Mouse (Mus musculus) embryonic facial prominence, embryonic 13.5 days (tissue): ENCODE measurements around the gene Scn5a. TPM values are rescaled to one million over a fixed set of nuclear protein-coding genes. Genes with fewer than 3 reads are reported as not detected.

ENCODE experiments used
- ATAC-seq: fragments of 200-750 bp; cut with Nextera tagmentation; 2 replicates; pipeline ENCODE4 v1.8.0; 2017; ENCODE audit warnings: low read depth; ENCODE audit not compliant: insufficient number of reproducible peaks, insufficient read depth, low FRiP score, low TSS enrichment
- H3K27ac ChIP-seq: fragments of 300-500 bp; sonication (generic); 2 replicates; pipeline ENCODE4 v1.5.1; 2015; ENCODE audit warnings: moderate library complexity, mild to moderate bottlenecking, inconsistent platforms
- H3K27me3 ChIP-seq: fragments of 300-500 bp; sonication (generic); 2 replicates; pipeline ENCODE4 v1.6.1; 2015; ENCODE audit warnings: mild to moderate bottlenecking, inconsistent platforms
- H3K36me3 ChIP-seq: fragments of 300-500 bp; sonication (generic); 2 replicates; pipeline ENCODE4 v1.6.1; 2015; ENCODE audit warnings: mild to moderate bottlenecking, inconsistent platforms
- H3K4me1 ChIP-seq: fragments of 300-500 bp; sonication (generic); 2 replicates; pipeline ENCODE4 v1.6.1; 2015; ENCODE audit warnings: inconsistent platforms
- H3K4me2 ChIP-seq: fragments of 300-500 bp; sonication (generic); 2 replicates; pipeline ENCODE4 v1.6.1; 2015; ENCODE audit warnings: moderate library complexity, mild to moderate bottlenecking, inconsistent platforms
- H3K4me3 ChIP-seq: fragments of 300-500 bp; sonication (generic); 2 replicates; pipeline ENCODE4 v1.5.1; 2015; ENCODE audit warnings: mild to moderate bottlenecking, inconsistent platforms
- H3K9ac ChIP-seq: fragments of 300-500 bp; sonication (generic); 2 replicates; pipeline ENCODE4 v1.6.1; 2015; ENCODE audit warnings: mild to moderate bottlenecking, inconsistent platforms
- H3K9me3 ChIP-seq: fragments of 300-500 bp; sonication (generic); 2 replicates; pipeline ENCODE4 v1.6.1; 2016; ENCODE audit warnings: inconsistent platforms
- WGBS: fragments of 180-500 bp; shearing (Covaris S2); methylation state at CpG from one replicate; pipeline ENCODE4 v1.1.7; 2015; ENCODE audit warnings: mixed read lengths; 5-methylcytosine and 5-hydroxymethylcytosine counted together
- polyA plus RNA-seq: library from polyadenylated mRNA; unstranded; fragments of >200 nt; fragmentation: Nextera tagmentation; extraction: Ambion mirVana; gene quantifications from 2 replicates; pipeline ENCODE4 v1.2.1, GENCODE M21; 2015

The Scn5a gene
- polyA plus RNA-seq, 1 experiment from 2014 or later: 0.42 TPM

DNA sequence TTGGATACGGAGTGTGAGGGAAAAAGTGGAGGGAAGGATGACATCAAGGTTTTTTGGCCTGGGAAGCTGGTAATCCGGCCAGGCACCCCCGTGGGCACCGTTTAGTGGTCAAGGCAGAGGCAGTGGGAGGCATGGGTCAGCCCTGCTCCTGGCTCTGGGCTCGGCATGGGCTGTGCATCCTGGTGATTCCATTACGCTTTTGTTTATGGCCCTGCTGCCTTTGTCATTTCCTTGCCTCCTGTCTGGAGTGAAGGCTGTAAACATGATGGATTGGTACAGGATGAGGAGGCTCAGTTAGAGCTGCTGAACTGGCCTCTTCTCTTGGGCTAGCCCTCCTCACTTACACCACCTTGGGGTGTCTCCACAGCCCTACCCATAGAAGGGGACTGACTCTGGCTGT, 101.1 kb downstream of the Scn5a start:
- H3K27ac ChIP-seq: no peak overlapping the region
- no peaks in the 10 kb centered on the region for H3K4me1 ChIP-seq
- no peaks in the 10 kb centered on the region for H3K9me3 ChIP-seq
- H3K9ac ChIP-seq: no peak overlapping the region
- H3K4me3 ChIP-seq: no peak overlapping the region
- H3K4me2 ChIP-seq: no peak overlapping the region
- 52% methylated on average over 6 of the region's 6 CpGs for WGBS
- H3K36me3 ChIP-seq: no peaks in the 10 kb centered on the region
- ATAC-seq: no peak
- no peaks in the 10 kb centered on the region for H3K27me3 ChIP-seq

DNA sequence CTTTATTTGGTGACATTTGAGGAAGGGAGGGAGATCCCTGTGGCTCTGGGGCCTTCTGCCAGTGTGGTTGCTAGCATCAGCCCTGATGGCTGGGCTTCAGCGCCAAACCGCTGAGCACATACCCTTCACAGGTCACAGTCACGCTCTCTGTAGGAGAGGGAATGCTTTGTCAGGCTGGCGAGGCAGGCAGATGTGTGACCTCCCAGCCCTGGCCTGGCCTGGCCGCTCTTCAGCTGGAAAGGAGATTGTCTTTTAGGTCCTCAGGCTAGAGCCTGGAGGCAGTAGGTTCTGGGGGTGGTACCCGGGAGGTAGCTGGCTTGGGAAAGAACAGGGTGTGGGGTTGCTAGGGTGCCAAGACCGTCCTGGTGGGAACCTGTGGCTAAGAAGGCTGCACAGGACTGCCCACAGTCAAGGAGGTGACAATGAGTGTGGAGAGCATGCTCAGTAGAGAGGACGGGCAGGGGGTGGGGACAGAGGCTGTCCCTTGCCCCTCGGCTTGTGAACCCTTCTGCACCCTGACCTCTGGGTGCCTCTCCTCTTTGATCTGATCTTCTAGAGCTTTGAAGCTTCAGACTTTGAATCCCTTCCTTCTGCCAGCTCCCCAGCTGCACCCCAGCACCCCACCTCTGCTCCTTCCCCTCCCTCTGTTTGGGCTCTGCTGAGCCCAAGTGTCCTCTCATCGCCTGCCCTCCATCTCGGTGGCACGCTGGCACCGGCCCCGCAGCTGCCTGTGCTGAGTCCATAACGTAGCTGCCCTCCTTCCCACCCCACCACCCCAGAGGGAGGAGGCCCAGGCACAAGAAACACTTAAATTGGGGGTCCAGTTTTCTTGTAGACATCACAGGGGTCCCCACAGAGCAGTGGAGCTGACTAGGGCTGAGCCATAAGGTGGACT, 103.9 kb downstream of the Scn5a start:
- 68% methylated on average over 15 of the region's 15 CpGs for WGBS
- Histone ChIP-seq H3K36me3 (0 out of 2 replicates have a peak, but pooled peaks cover 8% of the 10 kb centered on the region), H3K4me1 (no peaks in the 10 kb centered on the region), H3K27ac (no peak overlapping the region), H3K4me3 (no peak overlapping the region), H3K4me2 (no peak overlapping the region), H3K9me3 (no peaks in the 10 kb centered on the region), H3K9ac (no peak overlapping the region), H3K27me3 (no peaks in the 10 kb centered on the region)
- peak; percentile 46; the same call in 1 of the 2 replicates for ATAC-seq

DNA sequence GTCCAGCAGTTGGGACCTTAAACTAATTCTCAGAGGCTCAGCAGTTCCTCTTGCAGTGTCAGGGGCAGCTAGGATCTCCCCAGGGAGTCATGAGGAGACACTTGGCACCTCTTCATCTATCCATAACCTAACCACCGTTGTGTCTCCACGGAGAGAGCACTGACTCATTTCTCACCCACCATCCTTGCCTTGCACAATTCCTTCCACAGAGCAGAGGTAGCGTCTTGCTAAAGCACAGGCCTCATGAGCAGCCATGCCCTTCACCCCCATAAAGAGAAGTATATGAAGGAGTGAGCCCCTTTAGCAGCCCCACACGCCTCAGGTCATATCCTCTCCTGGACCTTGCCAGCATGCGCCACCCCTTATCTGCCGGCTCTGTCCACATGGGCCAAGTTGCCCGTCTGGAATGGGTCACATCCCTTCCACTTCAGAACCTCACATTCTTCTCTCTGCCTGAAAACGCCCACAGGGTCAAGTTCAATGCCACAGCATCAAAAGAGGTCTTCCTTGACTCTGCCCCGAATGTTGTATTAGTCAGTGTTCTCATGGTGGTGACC, 105.1 kb downstream of the Scn5a start:
- peaks cover 17% of the 10 kb centered on the region; the same call in 1 of the 2 replicates for H3K36me3 ChIP-seq
- no peak overlapping the region for H3K4me3 ChIP-seq
- WGBS: 85% methylated on average over 9 of the region's 9 CpGs
- no peak for ATAC-seq
- no peaks in the 10 kb centered on the region for H3K4me1 ChIP-seq
- no peak overlapping the region for H3K27ac ChIP-seq
- no peaks in the 10 kb centered on the region for H3K9me3 ChIP-seq
- H3K4me2 ChIP-seq: no peak overlapping the region
- no peak overlapping the region for H3K9ac ChIP-seq
- H3K27me3 ChIP-seq: no peaks in the 10 kb centered on the region

DNA sequence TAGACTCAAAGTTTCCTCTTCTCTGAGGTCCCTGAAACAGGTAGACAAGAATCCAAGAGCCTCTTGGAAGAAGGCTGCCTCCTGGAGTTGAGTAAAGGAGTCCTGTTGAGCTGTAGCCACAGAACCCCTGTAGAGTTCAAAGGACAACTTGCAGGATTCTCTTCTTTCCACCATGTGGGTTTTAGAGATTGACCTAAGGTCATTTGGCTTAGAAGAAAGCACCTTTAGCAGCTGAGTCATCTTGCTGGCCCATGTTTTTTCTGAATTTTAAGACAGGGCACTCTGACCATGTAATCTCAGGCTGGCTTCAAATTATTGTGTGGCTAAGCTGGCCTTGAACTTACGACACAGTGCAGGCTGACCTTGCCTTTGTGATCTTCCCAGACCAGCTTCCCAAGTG, 105.8 kb downstream of the Scn5a start:
- no peaks in the 10 kb centered on the region for H3K4me1 ChIP-seq
- no peak overlapping the region for H3K27ac ChIP-seq

DNA sequence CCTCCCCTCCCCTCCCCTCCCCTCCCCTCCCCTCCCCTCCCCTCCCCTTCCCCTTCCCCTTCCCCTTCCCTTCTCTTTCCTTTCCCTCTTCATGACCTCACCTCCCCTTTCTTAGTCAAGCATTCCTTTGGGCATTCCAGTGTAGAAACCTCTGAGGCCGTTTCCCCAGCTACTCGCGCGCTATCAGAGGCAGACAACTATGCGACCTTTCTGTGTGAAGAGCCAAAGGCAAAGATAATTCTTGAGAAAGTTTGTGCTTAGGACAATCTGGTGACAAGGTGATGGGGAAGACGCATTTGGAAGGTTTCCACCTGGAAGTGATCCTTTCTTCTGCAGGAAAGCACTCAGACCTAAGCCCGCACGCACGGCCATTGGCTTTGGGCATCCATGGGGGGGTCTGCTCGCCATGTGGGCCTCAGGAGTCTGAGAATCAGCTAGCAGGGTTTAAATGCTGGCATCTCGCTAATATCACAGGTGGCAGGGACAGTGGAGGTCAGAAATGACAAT, 106.4 kb downstream of the Scn5a start:
- no peaks in the 10 kb centered on the region for H3K27me3 ChIP-seq
- H3K4me1 ChIP-seq: no peaks in the 10 kb centered on the region
- no peak overlapping the region for H3K4me2 ChIP-seq
- peaks cover 26% of the 10 kb centered on the region for H3K36me3 ChIP-seq
- WGBS: 82% methylated on average over 11 of the region's 11 CpGs
- no peak overlapping the region for H3K4me3 ChIP-seq
- no peak overlapping the region for H3K9ac ChIP-seq
- no peak overlapping the region for H3K27ac ChIP-seq
- no peak for ATAC-seq
- no peaks in the 10 kb centered on the region for H3K9me3 ChIP-seq

More for the DNA sequence above, 105.8 kb downstream of the Scn5a start:
- 95% methylated on average over 1 of the region's 1 CpGs for WGBS
- ATAC-seq: no peak
- H3K36me3 ChIP-seq: peaks cover 20% of the 10 kb centered on the region
- H3K27me3 ChIP-seq: no peaks in the 10 kb centered on the region
- no peak overlapping the region for H3K4me3 ChIP-seq
- no peaks in the 10 kb centered on the region for H3K9me3 ChIP-seq
- no peak overlapping the region for H3K4me2 ChIP-seq
- H3K9ac ChIP-seq: no peak overlapping the region

DNA sequence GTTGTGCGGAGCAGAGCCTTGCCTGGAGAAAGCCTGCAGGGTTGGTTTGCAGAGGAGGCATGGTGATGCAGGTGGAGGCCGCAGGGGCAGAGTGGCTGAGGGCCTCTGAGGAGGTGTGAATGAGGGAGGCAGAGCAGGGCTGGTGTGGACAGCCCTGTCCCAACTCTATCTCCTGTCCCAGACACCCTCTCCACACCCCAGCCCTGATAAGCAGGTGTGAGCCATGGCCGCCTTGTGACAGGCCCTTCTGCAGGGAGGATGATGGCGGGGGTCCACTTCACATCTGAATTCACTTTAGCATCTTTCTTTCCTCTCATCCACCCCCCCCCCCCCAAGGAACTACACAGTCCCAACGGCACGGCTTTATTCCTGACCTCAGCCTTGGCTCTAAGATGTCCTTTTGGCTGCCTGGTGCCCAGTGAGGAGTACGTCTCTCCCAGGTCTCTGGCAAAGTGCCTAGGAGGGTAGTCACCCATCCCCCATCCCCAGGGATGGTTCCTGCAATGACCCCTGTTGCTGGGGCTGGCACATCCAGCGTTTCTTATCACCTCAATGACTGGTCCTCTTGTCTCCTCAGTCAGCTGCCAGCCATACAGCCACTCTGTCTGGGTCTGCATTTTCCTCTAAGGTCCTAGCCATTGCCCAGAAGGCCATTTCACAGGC, 109.0 kb downstream of the Scn5a start:
- no peak overlapping the region for H3K27ac ChIP-seq
- 81% methylated on average over 8 of the region's 8 CpGs for WGBS
- ATAC-seq: no peak
- no peaks in the 10 kb centered on the region for H3K9me3 ChIP-seq
- H3K4me3 ChIP-seq: no peak overlapping the region
- H3K4me2 ChIP-seq: no peak overlapping the region
- H3K27me3 ChIP-seq: no peaks in the 10 kb centered on the region
- H3K9ac ChIP-seq: no peak overlapping the region
- peaks cover 42% of the 10 kb centered on the region for H3K36me3 ChIP-seq
- H3K4me1 ChIP-seq: 0 out of 2 replicates have a peak, but pooled peaks cover 3% of the 10 kb centered on the region

DNA sequence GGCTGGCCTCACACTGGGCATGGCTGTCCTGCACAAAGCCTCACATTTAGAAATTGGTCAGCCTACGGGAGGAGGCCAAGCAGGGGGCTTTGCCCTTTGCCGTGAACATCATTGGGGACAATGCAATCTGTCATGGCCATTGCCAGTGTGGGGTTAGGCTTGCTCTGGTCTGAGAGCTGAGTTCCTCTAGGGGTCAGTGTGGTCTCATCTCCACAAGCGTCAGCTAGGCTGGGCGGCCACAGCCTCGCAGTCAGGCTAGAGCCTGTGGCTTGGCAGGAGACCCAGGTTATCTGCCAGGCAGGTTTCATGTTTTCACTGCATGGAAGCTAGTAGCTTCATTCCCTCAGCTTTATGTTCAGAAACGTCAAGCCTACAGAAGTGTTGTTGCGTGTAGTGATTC, 113.2 kb downstream of the Scn5a start:
- 78% methylated on average over 7 of the region's 7 CpGs for WGBS
- Histone ChIP-seq H3K4me1 (0 out of 2 replicates have a peak, but pooled peaks cover 3% of the 10 kb centered on the region), H3K27me3 (no peaks in the 10 kb centered on the region), H3K4me3 (no peak overlapping the region), H3K4me2 (no peak overlapping the region), H3K9ac (no peak overlapping the region), H3K9me3 (no peaks in the 10 kb centered on the region), H3K27ac (no peak overlapping the region), H3K36me3 (peaks cover 73% of the 10 kb centered on the region)
- no peak for ATAC-seq

DNA sequence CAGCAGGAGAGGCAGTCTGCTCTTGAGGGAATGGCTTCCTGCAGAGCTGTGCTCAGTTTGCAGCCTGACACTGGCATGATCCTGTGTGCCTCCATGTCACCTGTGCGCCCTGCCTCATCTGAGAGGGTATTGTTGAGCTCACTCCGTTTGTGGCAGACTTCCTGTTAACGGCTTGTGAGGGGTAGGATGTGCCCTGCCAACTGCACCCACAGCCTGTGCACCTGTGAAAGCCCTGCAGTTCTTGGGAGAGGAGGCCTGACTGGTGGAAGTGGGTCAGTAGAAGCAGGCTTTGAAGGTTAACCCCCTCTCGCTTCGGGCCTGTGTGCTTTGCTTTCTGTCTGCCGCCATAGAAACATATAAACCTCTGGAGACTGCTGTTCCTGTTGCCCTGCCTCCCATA, 113.8 kb downstream of the Scn5a start:
- Histone ChIP-seq H3K4me1 (0 out of 2 replicates have a peak, but pooled peaks cover 3% of the 10 kb centered on the region), H3K9ac (no peak overlapping the region), H3K27me3 (no peaks in the 10 kb centered on the region), H3K36me3 (peaks cover 68% of the 10 kb centered on the region), H3K4me2 (no peak overlapping the region), H3K27ac (no peak overlapping the region), H3K9me3 (no peaks in the 10 kb centered on the region), H3K4me3 (no peak overlapping the region)
- WGBS: 86% methylated on average over 6 of the region's 6 CpGs
- ATAC-seq: no peak

DNA sequence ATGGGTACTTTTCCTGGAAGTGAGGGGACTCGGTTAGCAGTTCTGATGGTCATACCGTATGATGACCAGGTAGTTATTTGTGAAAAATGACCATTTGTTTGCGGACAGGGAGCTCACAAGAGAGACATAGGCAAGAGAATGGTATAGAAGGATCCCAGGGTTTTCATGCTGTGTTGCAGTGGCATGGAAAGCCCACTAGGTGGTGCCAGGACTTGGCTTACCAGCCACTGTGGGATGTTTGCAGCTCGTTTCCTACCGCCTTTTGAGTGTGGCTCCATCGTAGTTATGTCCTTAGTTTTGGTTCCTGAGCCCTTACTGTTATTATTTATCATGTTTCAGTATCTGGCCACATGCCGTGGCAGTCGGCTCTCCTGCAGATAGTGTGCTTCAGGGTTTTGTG, 118.4 kb downstream of the Scn5a start:
- WGBS: 52% methylated on average over 8 of the region's 8 CpGs
- Histone ChIP-seq H3K27ac (no peak overlapping the region), H3K9ac (no peak overlapping the region), H3K9me3 (no peaks in the 10 kb centered on the region), H3K4me2 (no peak overlapping the region), H3K4me3 (no peak overlapping the region), H3K27me3 (no peaks in the 10 kb centered on the region), H3K36me3 (peaks cover 58% of the 10 kb centered on the region), H3K4me1 (no peaks in the 10 kb centered on the region)
- ATAC-seq: no peak

DNA sequence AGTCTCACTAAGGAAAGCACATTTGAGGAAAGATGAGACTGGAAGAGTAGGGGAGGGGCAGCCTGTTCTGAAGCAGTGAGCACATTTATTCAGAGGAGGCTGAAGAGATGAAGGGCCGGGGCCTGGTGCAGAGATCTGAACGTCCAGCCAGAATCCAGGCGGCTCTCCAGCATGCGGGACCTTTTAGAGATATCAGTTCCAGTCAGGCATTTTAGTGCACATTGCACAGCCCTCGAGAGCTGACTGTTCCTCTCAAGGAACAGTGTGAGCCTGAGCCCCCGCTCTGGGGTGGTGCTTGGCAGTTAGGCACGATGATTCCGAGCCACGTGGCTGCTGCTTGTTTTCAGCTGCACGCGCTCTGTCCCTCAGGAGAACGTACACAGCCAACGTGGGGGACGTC, 121.7 kb downstream of the Scn5a start:
- no peak overlapping the region for H3K9ac ChIP-seq

DNA sequence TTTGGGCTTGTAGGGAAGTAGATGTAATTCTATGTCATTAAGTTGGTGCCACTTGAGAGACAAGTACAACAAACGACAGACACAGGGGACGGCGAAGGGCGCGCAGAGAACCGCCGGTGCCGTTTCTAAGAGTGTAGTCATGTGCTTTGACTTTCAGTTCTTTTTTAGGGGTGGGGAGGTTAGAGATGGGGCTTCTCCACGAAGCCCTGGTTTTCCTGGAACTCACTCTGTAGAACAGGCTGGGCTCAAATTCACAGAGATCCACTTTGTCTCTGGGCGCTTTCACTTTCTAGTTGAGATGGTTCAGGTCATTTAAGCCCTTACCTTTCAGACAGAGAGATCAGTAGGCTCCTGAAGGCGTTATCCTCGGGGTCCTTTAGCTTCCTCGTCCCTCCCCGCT, 122.8 kb downstream of the Scn5a start:
- no peak overlapping the region for H3K9ac ChIP-seq
- no peak overlapping the region for H3K4me3 ChIP-seq
- H3K4me1 ChIP-seq: no peaks in the 10 kb centered on the region
- no peak overlapping the region for H3K27ac ChIP-seq
- ATAC-seq: no peak
- WGBS: 88% methylated on average over 14 of the region's 14 CpGs
- H3K36me3 ChIP-seq: peaks cover 54% of the 10 kb centered on the region
- H3K27me3 ChIP-seq: no peaks in the 10 kb centered on the region
- H3K9me3 ChIP-seq: no peaks in the 10 kb centered on the region
- H3K4me2 ChIP-seq: no peak overlapping the region

More for the DNA sequence above, 121.7 kb downstream of the Scn5a start:
- Histone ChIP-seq H3K36me3 (peaks cover 48% of the 10 kb centered on the region), H3K4me2 (no peak overlapping the region), H3K4me3 (no peak overlapping the region), H3K9me3 (no peaks in the 10 kb centered on the region), H3K27me3 (no peaks in the 10 kb centered on the region), H3K4me1 (no peaks in the 10 kb centered on the region), H3K27ac (no peak overlapping the region)
- no peak for ATAC-seq
- WGBS: 86% methylated on average over 14 of the region's 14 CpGs
